Mouse (Mus musculus): ENCODE data around the gene Chid1.

Chid1 gene

DNA sequence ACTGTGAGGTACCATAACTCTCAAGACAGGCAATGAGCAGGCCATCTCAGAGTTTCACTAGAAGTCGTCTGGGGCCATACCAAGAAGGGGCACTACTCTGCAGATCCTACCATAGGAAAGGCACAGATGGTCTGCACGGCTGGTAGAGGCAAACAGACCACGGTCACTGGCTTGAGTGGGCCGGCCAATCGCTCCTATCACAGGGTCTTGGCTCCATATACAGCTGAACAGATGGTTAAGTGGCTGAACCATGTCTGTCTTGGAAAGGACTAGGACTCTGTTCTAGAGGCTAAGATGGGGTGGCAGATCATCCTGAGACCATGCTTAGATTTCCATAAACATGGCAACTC is 37.1 kb downstream of the Chid1 start:
- no peak for DNase-seq (ENCODE audit: low spot score)

DNA sequence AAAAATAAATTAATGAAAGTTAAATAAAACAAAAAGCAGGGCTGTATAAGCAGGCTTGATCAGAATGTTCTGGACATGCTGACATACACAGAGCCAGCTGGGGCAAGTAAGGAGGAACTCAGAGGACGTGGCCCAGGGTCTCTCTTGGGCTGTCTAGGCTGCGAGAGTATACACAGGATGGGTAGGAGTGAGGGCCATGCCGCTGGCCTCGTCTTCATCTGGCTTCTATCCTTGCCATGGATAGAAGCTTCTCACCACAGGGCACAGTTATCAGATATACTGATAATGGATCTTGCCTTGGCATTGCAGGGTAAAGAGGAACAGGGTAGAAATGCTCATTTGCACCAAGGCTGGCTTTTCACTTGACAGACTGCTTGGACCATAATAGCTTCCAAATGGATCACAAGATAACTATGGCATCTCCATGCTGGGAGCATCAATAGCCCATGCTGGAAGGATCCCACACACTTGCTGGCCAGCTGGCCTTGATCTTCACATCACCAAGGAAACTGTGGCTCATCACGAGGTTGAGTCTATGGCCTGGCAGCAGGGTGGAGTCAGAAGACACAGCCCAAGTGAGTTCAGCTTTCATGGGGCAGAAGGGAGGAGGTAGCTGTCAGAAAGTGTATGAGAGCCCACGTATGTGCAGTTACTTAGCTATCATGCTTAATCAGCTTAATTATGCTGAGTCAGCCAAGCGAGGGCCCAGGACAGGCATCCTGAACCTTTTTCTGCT is 37.7 kb downstream of the Chid1 start:
- DNase-seq (ENCODE audit: low spot score), result no peak

DNA sequence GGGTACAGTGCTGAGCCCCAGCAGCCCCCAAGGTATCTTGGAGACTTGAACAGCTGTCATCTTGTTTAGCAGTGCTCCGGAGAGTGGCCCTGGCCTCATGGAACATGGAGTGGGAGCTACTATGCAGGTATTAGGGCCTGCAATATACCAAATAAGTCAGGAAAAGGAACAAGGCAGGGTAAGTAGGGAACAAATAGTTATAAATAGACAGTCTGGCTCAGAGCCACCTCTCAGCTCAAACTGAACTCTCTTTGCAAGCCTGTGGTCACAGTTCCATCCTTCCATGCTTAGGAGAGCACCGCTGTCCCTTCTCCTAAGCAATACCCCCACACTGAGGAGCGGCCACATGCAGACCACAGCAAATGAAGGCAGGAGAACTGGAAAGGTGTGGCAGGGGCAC is 42.1 kb downstream of the Chid1 start:
- no peak for DNase-seq (ENCODE audit: low spot score)

DNA sequence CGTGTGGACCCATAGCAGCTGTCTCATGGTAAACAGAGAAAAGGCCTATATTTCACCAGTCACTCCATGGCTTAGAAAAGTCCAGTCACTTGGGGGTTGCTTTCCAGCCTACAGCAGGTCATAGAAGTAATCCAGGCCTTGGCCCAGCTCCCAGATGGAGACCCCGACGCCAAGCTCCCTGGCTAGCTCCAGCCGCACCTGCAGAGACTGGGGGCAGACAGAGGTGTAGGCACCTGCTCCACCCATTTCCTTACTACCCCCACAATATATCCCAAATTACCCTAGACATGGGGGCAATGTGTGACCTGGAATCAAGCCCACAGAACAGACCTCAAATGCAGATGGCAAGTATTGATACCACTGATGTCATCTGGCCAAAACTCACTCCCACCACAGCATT is 43.7 kb downstream of the Chid1 start:
- DNase-seq (ENCODE audit: low spot score), result no peak

DNA sequence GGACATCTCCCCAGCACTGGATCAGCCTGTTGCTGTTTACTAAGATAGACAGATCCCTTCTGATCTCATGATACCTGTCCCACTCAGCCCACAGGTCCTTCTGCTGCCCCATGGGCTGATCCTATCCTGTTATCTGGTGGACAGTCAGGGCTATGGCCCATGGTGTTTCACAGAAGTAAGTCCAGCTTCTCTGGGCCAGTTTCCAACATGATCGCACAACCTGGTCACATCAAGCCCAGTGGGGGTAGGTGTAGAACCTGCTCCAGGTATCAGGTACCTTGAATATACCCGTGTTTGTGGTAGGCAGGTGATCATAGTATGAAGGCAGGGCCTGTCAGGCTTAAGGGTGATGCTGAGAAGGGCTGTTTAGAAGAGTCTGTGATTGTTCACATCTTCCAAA is 44.3 kb downstream of the Chid1 start:
- DNase-seq (ENCODE audit: low spot score), result no peak

DNA sequence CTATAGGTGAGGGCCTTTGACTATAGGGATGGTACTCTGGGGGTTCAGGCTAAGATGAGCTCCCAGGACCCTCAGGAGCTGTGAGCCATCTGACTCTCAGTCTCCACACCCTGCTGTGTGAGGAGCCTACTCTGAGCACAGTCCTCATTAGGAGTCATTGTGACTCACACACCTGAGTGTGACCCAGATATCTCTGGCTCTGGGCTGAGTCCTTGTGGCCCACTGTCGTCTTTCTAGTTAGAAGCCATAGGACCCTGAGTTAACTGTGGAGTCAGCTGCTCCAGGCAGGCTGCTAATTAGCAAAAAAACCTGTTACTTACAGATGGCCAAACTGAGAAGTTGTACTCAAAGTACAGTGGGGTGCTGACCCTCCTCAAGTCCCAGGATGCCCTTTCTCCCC is 45.9 kb downstream of the Chid1 start:
- no peak for DNase-seq (ENCODE audit: low spot score)

DNA sequence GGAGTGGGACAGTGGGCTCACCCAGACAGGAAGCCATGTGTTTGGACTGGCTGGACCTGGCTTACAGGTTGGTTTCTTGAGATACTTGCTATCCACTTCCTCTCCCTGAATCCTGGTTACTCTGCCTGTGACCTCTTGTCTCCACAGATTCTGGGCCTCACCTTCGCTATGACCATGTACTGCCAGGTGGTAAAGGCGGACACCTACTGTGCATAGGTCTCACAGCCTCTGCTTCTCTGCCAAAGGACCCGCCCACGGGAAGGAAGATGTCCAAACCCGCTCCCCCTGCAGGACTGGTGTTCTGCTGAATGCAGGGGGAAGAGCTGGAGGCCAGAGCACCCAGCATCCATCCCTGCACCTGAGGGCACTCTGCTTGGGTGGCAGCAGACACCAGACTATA is 46.9 kb downstream of the Chid1 start:
- DNase-seq (ENCODE audit: low spot score), result no peak

DNA sequence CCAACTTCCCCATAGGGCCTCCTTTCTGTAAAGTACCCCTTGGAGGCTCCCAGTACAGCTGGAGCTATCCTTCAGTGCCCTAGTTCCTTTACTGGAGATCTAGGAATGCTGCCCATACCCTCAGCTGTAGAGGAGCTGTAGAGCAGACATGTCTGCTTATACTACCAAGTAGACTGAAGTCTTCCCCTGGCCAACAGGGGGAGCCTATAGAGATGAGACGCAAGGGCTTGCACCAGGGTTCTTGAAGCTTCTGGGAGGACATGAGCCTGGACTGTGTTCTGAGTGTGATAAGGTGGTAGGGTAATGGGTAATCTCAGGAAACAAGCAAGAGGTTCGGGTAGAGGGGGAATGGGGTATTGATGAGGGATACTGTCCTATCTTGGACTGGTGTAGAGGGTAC is 48.5 kb downstream of the Chid1 start:
- DNase-seq (ENCODE audit: low spot score), result no peak

DNA sequence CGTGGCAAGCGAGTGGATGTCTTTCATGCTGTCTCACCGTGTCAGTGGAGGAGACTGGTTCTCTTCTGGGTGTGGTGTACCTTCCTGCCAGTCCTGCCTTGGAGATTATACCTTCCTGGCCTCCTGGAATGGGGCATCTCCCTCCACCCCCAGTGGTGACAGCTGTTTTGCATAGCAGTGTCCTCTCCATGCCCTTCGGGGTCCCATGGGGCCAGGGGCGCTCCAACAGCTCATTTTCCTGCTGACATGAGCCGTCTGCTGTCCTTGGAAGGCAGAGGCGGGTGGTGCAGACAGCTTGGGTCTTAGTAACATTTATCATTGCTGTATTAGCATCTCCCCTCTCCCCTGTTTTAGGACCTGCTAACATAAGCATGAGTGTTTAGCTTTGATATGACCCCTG is 52.5 kb downstream of the Chid1 start:
- no peak for DNase-seq (ENCODE audit: low spot score)

DNA sequence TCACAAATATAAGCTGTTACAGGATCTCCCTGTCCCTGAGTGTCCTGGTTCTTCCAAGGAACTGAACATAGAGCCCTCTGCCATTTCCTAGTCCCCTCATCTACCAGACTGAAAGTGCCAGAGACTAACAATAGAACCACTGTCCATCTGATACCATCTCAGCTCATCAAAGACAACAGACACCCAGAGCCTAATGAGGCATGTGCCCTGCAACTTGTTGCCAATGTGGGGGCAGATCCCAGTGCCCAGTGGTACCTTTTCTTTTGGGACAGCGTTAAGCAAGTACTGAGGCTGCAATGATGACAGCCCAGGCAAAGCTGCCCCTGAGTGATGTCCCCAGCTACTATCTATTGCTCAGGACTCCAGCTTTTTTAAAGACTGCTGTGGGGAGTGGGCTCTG is 53.4 kb downstream of the Chid1 start:
- no peak for DNase-seq (ENCODE audit: low spot score)

DNA sequence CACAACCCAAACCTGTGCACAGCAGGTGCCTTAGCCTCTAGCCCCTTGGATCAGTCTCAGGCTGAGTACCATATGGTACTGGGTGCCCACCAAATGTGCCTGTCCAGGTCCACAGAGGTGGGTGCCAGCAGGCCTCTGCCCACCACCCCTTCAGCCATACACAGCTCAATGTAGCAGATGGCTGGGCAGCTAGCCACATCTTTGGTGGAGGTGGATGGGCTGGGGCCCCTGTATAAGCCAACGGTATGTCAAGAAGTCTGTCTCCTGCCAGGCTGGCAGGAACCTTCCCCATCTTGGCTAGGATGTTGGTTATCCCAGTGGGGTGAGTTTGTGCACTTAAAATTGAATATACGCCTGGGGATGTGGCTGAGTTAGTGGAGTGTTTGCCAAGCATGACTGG is 54.1 kb downstream of the Chid1 start:
- no peak for DNase-seq (ENCODE audit: low spot score)

DNA sequence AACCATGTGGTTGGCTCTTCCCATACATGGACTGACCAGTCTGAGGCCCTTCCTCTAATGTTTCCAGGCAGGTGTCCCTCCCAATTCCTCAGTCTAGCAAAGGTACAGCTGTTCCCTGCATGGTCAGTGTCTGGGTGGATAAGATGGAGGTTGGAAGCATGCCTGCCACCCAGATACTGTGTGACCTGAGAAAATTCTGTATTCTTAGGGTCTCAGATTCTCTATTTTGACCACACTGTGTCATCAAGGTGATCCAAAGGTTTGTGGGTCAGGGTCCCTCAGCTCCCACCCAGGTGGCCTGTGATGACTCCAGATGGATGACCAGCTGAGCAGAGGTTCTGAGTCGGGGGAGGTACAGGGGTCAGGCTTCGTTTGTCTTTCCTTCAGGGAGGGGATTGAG is 54.5 kb downstream of the Chid1 start:
- DNase-seq (ENCODE audit: low spot score), result no peak

DNA sequence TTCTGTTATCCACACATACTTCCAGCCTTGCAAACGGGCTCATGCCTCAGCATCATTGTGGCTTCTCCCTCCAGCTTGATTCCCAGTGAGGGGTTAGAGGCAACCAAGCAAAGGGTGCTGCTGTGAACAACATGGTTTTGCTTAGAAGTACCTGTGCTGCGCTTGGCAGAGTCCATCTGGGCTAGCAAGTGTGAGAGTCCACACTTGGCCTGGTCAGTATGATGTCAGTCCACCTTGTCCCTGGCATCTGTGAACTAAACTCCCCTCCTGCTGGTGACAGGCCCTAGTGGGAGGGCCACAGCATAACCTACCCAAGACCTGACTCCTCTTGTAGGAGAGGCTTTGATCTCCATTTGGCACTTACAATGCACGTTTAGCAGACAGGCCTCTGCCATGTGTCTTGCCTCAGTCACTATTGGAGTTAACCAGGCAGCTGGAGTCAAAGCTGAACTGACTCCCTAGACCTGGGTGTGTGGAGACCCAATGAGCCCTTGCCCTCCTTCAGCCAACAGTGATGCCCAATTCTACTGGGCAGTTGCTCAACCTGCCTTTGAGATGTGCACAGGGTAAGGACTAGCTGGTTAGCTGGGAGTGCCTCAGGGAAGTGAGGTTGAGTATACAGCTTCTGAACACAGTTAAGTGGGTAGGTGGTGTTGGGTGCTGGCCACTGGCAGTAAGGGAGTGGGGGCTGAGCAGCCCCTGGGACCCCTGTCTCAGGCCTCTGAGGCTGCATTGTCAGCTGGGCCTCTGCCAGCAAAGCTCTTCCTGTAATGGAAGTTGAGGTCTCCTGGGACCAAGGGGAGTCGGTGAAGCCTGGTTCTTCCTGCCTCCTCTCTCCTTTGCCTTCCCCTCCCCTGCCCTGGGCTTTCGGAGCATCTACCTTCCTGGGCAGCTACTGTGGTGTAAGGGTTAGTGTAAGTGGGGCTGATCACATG is 55.2 kb downstream of the Chid1 start:
- no peak for DNase-seq (ENCODE audit: low spot score)

DNA sequence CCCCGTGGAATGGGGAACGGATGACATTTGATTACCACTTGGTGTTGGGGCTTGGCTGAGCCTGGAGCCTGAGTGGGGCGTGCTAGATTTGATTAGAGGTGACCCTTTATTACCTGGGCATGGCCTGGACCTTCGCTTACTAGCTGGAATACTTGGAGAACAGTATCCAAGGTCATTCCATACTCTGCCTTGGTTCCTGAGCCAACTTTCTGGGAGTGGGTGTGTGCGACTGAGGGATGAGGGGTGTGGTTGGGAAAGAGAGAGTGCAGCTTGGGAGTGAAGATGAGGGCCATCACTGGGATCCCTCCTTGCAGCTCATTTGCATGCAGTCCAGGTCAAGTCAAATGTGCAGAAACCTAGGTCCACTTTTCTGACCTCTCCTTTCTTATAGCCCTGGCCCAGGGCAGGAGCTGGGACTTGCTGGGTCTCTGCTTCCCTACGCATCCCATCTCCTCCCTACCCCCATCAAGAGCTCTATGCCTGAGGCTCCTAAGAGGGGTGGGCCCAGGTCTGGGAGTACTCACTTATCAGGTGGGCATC is 56.5 kb downstream of the Chid1 start:
- no peak for DNase-seq (ENCODE audit: low spot score)

DNA sequence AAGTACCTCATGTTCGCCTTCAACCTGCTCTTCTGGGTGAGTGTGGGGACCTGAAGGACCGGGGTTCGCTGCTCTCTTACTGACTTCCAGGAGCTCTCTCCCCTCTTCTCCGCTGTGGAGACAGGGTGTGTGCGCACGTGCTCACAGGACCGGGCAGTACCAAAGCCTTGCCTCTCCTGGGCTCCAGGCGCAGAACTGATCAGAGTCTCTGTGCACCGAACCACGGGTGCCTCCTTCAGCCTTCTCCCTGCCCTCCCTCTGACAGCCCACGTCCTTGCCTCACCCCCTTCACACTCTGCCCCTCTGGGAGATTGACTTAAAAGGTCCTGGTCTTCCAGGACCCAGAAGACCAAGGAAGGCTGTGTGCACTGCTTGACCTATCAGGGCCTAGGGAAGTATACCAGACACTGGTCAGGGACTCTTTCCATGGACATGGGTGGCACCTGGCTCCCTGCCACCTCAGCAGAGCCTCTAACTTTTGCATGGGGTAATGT is 57.1 kb downstream of the Chid1 start:
- no peak for DNase-seq (ENCODE audit: low spot score)

DNA sequence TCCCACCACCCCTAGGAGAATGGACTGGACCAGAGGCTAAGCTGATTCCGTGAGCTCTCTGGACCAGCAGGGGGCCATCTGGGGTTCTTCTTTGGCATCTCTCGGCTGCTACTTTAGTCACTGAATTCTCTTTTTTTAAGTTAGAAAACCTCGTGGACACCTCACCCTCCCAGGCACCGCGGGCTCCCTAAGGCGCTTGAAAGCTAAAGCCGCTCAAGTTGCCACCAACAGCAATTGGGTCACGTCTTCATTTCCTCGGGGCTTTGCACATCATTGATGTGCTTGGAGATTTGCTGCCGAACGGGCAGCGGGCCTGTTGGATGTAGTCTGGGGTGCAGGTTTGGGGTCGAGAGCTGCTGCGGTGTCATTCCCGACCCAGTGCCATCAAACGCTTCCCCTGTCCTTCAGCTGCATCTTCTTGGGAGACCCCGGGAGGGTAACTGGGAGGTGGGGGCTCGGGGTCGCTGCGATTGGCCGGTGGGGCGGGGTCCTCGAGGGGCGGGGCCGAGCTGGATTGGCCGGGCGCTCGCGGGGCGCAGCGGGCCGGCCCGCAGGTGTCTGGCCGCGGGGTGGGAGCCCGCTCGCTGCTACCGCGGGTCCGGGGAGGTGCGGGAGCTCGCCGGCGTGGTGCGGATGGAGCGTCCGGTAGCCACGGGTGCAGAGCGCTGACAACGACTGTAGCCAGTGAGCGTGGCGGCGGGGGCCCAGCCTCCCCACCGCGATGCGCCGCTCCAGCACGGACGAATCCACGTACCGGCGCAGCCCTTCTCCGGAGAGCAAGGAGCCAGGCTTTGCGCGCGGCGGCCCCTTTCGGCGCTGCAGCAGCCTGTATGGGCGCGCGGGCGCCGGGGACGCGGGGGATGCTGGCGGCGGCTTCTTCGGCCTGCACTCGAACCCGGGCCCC is 57.9 kb downstream of the Chid1 start:
- peak; percentile 52 for DNase-seq (ENCODE audit: low spot score)

DNA sequence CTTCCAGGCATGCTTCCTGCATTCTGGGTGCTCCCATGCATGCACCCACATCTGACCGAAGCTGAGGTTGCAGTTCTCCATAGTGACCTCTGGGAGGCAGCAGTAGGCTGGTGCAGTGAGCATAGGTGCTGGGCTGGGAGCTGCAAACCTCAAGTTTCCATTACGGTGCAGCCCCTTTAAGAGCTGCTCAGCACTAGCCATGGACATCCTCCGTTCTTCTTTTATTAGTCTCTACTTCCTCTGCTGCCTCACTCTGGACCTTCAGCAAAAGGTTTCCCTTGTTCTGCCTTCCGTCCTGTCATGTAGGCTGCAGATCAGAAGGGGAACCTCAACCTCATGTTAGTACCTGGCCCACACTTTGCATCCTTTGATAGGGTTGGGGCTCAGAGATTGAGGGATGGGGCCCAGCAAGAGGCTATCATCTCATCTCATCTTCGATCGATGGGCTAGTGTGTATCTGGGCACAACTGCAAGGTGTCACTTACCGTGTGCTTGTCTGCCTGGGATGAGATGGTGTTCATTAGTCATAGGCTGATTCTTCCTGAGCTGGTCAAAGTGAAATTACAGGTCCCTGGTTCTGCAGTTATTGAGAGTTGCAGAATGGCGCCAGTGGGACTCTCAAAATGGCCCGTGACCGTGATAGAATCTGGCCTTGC is 58.7 kb downstream of the Chid1 start:
- DNase-seq (ENCODE audit: low spot score), result peak; percentile 73

DNA sequence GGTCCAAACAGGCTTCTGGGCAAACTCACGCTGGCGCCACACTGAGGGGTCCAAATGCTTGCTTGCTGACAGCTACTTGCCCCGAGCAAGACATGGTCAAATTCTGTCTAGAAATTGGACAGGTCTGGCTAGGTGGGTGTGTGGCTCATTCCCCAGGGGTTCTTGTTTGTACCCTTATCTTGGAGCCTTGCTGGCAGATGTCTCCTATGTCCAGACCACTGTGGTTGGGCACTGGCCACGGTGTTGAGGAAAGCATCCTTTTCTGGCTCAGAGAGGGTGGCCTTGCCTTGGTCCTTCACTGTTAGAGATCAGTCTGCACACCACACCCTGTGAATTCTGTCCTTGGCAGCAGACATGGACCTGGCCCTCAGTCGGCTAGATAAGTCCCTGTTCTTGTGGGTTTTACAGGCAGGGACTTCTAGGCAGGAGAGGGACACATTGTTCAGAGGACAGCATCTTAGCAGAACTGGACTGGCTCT is 61.3 kb downstream of the Chid1 start:
- DNase-seq (ENCODE audit: low spot score), result no peak

DNA sequence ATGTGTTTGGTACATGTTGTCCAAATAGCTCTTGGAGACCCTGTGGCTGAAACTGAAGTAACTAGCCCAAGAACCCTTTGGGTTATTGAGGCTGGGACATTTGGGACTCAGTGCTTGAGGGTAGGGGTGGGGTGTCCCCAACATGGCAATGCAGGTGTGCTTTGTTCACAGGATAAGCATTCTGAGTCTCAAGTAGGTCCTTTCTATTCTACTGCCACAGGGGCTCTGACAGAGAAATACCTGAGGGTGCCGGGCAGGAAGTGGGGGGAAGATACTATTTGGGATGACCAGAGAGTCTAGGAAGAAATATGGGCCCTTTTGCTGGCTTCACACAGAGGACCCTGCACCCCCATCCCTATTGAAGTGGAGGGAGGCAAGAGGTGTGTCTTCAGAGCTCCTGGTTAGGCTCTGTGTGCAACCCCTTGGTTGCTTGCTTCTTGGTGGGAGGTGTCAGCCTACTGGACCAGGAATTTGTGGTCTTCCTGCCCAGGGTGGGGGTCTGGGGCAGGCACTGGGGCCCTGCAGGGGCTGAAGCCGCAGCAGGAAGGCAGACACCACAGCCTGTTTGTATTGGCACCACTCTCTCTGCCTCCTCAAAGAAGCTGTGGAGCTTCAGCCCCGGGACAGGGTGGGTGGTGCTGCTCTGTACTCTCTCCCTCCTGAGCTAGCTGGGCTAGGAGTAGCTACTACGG is 61.9 kb downstream of the Chid1 start:
- DNase-seq (ENCODE audit: low spot score), result no peak

DNA sequence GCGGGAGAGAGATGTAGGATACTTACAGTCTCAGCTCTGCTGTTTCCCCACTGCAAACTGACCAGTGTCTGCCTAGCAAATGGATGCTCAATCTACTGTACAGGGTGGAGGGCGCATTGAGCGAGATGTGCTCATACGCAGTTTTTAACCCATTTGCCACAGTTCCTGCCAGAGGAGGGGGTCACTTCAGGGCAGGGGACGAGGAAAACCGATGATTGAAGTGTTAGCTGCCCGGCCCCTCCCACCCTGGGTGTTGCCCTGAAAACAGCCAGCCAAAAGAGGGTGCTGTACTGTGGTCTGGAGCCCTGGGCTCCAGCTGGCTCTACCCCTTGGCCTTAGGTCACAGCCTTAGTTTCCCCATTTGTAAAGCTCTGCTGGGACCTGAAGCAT is 62.7 kb downstream of the Chid1 start:
- no peak for DNase-seq (ENCODE audit: low spot score)

All from T-cell, adult 2 months (primary cell).